Mouse (Mus musculus): ENCODE measurements around the gene Ttc6.

Ttc6 gene

DNA sequence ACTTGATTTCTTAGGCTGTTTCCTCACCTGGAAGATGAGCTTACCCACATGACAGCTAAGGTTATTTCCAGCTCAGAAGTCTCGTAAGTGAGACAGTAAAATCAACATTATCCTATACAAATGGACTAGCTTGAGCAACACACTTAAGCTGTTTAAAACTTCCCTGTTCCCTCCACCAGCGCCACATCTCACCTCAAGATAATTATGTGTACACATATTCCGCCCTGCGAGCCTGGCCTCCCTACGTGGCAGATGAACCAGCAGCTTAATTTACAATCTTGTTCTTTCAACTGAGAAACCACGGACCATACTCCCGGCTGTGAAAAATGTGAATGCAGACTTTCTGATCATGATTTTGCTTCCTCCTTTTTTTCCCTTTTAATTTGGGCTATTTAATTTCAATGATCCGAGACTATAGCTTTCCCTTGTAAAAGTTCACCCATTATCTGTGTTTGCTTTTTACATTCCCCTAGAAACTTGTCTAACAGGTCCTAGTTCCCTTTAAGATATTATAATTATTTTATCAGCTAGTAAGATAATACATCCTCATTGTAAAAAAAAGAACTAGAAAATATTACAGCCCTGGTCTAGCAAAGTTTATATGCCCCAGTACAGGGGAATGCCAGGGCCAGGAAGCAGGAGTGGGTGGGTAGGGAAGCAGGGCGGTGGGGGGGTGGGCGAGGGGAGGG is 99.2 kb downstream of the Ttc6 start:
- no peak for DNase-seq (ENCODE audit: low spot score)

DNA sequence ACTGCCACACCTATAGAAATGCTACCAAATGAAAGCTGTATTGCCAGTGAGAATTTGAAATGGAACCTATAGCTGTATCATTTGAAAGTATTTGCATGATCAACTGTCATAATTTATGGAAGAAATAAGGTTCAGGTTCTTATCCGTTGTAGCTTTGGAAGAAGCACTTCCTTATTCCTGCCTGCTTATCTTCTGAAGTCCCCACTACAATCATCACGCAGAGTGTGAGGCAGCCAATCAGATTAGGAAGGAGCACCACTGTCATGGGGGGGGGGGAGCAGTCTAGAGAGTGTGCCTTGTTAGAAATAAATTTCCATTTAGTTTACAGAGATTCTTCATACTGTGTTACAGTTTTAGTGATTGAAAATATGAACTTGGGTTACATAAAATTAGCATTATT is 108.5 kb downstream of the Ttc6 start:
- no peak for DNase-seq (ENCODE audit: low spot score)

DNA sequence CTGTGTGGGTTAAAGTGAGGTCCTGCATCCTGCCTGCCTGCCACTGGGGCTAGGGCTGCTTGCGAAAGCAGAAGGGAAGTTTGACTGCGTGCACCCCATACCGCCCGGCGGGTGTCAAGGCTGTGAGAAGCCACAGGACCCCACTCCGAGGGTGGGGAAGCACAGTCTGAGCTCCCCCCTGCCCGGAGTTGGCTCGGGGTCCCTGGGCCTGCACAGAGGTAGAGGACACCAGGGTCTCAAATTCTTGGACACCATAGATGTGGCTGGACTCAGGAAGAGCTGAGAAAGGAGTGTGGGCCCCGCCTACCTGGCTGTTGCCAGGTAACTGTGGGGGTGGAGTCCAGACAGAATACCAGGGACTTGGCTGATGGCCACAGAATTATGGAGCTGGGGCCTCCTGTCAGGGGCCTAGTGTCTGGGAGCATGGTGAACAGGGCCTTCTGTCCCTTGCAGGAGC is 121.1 kb downstream of the Ttc6 start:
- no peak for DNase-seq (ENCODE audit: low spot score)

DNA sequence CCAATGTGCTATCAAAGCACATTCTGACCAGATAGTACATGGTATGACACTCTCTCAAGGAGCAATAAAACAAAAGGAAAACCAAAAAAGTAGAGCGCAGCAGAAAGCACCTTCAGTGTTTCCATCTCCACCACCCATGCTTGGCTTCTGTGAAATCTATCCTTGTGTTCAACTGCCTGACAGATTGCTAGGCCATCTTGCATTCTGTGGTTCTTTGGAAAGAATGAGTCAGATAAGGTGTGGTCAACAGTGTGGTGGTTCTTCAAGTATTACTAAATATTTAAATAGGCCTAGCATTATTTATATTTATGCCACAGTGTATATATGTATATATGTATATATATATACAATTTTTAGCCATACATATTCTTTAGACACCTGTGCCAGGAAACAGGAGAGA is 146.1 kb downstream of the Ttc6 start:
- no peak for DNase-seq (ENCODE audit: low spot score)

DNA sequence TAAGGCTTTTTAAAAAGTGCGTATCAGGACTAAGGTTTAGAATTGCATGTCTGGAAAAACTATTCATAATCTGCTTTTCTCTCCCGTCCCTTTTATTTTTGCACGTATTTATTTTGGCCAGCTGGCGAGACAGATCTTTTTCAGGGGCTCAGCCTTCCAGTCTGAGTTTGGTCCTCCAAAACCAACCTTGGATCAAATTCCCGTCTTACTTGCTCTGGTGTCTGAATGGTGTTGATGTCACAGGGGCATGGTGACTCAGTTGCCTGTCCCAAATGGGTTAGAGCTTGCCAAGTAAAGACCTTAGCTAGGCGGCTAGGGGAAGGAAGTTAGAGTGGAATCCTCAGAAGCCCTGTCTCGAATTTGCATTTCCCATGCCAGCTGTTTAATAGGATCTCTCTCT is 200.8 kb downstream of the Ttc6 start:
- DNase-seq (ENCODE audit: low spot score): no peak

DNA sequence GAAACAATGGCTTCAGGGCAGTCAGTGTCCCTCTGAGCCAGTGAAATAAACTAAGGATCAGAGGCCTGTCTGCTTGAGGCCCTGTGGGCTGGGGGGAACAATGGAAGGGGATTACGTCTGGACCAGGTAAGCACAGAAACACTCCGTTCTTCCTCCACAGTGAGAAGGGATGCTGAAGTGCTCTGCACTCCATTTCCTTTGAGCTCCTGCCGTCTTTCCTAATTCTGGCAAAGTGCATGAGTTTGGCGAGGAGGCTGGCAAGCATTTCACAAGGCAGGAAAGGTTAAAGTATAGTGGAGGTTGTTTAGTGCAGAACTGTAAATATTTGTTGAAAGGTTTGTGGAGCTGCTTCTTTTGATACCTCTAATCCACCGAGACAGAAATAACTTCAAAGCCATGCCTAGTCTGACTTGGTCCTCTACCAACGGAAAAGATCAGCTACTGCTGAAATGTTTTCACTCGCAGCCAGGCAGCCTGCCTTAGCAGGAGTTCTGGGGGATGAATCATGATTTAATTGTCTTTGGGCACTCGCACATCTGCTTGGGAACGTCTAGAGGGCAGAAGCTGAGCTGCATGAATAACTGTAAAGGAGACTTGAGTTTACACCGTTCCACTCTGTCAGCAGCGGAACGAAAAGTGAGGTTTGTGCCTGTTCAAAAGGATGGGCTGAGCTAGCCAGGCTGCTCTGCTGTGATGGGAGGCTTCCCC is 212.5 kb downstream of the Ttc6 start:
- DNase-seq (ENCODE audit: low spot score): no peak

DNA sequence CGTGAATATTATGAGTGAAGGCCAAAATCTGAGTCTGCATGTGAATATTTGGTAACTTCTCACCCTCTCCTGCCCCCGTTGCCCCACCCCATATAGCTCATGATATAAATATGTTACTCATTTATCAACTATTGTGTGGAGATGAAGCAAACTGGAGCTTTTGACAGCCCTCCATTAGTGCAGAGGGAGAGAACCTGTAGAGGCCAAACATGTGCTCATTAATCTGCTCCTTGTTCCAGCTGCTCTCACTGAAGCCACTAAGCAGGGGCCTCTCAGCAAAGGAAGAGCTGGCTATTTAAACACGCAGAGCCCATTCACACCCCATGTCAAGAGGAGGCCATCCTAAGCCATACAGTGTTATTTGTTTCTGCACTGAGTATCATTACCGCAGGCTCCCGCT is 218.0 kb downstream of the Ttc6 start:
- no peak for DNase-seq (ENCODE audit: low spot score)

DNA sequence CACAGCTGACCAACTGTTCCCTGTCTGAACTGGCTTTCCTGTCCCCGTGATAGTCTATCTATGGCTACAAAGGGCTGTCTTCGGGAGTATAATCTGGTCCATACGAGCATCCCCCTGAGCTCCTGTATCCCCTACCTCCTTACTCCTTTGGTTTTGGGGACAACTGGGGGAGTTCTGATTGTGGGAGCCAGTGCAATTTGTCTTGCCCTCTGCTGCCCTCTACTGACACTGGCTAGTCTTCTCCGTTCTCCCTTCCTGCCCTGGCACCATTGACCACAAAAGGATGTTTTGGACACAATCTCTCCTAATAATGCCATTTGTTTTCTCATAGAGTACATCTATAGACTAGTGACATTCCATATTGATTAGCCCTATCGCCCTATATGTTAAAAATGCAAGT is 223.6 kb downstream of the Ttc6 start:
- no peak for DNase-seq (ENCODE audit: low spot score)
